Mouse (Mus musculus): Measurements from ENCODE around the gene Dpysl4. TPM values are rescaled to one million over a fixed set of nuclear protein-coding genes. Genes with fewer than 3 reads are reported as not detected.

Gene Dpysl4
- polyA plus RNA-seq, 1 experiment from 2014 or later: 4.8 TPM

DNA sequence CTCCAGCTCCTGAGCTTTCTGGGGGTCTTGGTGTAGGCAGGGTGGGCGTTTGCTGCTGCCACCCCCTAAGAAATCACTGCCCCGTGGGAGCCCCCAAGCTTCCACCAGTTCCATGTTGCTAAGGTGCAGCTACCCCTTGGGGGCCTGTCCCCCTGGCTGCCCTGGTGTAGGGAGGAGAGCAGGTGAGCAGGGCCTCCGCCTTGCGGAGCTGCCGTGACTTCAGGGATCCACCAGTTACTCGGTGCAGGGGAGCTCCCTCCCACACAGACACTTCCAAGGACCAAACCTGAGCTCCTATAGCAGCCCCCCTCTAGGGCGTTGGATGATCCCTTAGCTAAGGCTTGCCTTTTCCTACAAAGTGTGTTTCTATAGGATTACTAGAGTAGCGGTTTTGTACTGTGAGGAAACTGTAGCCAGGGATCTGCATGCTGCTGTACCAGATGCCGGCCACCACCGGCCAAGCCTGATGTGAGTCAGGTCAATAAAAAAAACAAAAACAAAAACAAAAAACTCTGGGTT, 15.5 kb downstream of the Dpysl4 start:
- ATAC-seq (ENCODE audit: low FRiP score, low TSS enrichment) (no peak), DNase-seq (ENCODE audit: low spot score) (no peak)
- TF ChIP-seq CTCF (IDR thresholded peaks at IDR 0.05; ENCODE audit: low read depth) (no peak), EP300 (optimal IDR thresholded peaks at IDR 0.05) (no peak)
- Histone ChIP-seq H3K9me3 (ENCODE audit: control insufficient read depth, low read length) (no peaks in the 10 kb centered on the region), H3K27ac (replicated peaks) (no peak overlapping the region), H3K36me3 (ENCODE audit: control insufficient read depth, insufficient read depth, low read length) (no peaks in the 10 kb centered on the region; the same call in 1 of the 2 replicates), H3K4me2 (replicated peaks; ENCODE audit: low read depth) (no peak overlapping the region), H3K27me3 (ENCODE audit: control insufficient read depth, insufficient read depth, low read length) (no peaks in the 10 kb centered on the region), H3K9ac (ENCODE audit: low read length) (no peak overlapping the region), H3K4me3 (ENCODE audit: low read depth, low read length) (no peak overlapping the region), H3K4me1 (replicated peaks; ENCODE audit: control insufficient read depth, insufficient read depth) (no peaks in the 10 kb centered on the region)
- WGBS: 67% methylated on average over 10 of the region's 10 CpGs

- DNase-seq (ENCODE audit: low spot score): no peak
- H3K36me3 ChIP-seq (ENCODE audit: control insufficient read depth, insufficient read depth, low read length): no peaks in the 10 kb centered on the region
- no peaks in the 10 kb centered on the region for H3K27me3 ChIP-seq (ENCODE audit: control insufficient read depth, insufficient read depth, low read length)
- ATAC-seq (ENCODE audit: low FRiP score, low TSS enrichment): no peak
- TF ChIP-seq CTCF (IDR thresholded peaks at IDR 0.05; ENCODE audit: low read depth) (no peak), EP300 (optimal IDR thresholded peaks at IDR 0.05) (no peak)
- H3K4me2 ChIP-seq (replicated peaks; ENCODE audit: low read depth): no peak overlapping the region
- no peak overlapping the region for H3K9ac ChIP-seq (ENCODE audit: low read length)
- no peaks in the 10 kb centered on the region for H3K4me1 ChIP-seq (replicated peaks; ENCODE audit: control insufficient read depth, insufficient read depth)
- no peaks in the 10 kb centered on the region for H3K9me3 ChIP-seq (ENCODE audit: control insufficient read depth, low read length)
- no peak overlapping the region for H3K27ac ChIP-seq (replicated peaks)
- 65% methylated on average over 3 of the region's 3 CpGs for WGBS
- no peak overlapping the region for H3K4me3 ChIP-seq (ENCODE audit: low read depth, low read length)
Measured at GRCm38 (mm10) chr7:139101826-139102225, 16.0 kb downstream of the Dpysl4 start.

GRCm38 (mm10) chr7:139103960-139104381, 18.2 kb downstream of the Dpysl4 start:
- TF ChIP-seq CTCF (IDR thresholded peaks at IDR 0.05; ENCODE audit: low read depth): peak; percentile 61
- no peak for TF ChIP-seq EP300 (optimal IDR thresholded peaks at IDR 0.05)
- WGBS: 57% methylated on average over 10 of the region's 10 CpGs
- no peak for ATAC-seq (ENCODE audit: low FRiP score, low TSS enrichment)

GRCm38 (mm10) chr7:139105076-139105475, 19.3 kb downstream of the Dpysl4 start:
- no peak for TF ChIP-seq EP300 (optimal IDR thresholded peaks at IDR 0.05)
- no peak for TF ChIP-seq CTCF (IDR thresholded peaks at IDR 0.05; ENCODE audit: low read depth)
- Histone ChIP-seq H3K9ac (ENCODE audit: low read length) (no peak overlapping the region), H3K4me1 (replicated peaks; ENCODE audit: control insufficient read depth, insufficient read depth) (no peaks in the 10 kb centered on the region), H3K27ac (replicated peaks) (no peak overlapping the region), H3K4me2 (replicated peaks; ENCODE audit: low read depth) (no peak overlapping the region), H3K27me3 (ENCODE audit: control insufficient read depth, insufficient read depth, low read length) (no peaks in the 10 kb centered on the region), H3K36me3 (ENCODE audit: control insufficient read depth, insufficient read depth, low read length) (no peaks in the 10 kb centered on the region), H3K4me3 (ENCODE audit: low read depth, low read length) (no peak overlapping the region), H3K9me3 (ENCODE audit: control insufficient read depth, low read length) (no peaks in the 10 kb centered on the region)
- no peak for ATAC-seq (ENCODE audit: low FRiP score, low TSS enrichment)
- DNase-seq (ENCODE audit: low spot score): no peak
- 84% methylated on average over 5 of the region's 5 CpGs for WGBS

More at GRCm38 (mm10) chr7:139103960-139104381, 18.2 kb downstream of the Dpysl4 start:
- H3K4me3 ChIP-seq (ENCODE audit: low read depth, low read length): no peak overlapping the region
- no peaks in the 10 kb centered on the region for H3K36me3 ChIP-seq (ENCODE audit: control insufficient read depth, insufficient read depth, low read length)
- no peaks in the 10 kb centered on the region for H3K27me3 ChIP-seq (ENCODE audit: control insufficient read depth, insufficient read depth, low read length)
- H3K9ac ChIP-seq (ENCODE audit: low read length): no peak overlapping the region
- H3K27ac ChIP-seq (replicated peaks): no peak overlapping the region
- H3K4me2 ChIP-seq (replicated peaks; ENCODE audit: low read depth): no peak overlapping the region
- DNase-seq (ENCODE audit: low spot score): no peak
- no peaks in the 10 kb centered on the region for H3K4me1 ChIP-seq (replicated peaks; ENCODE audit: control insufficient read depth, insufficient read depth)
- no peaks in the 10 kb centered on the region for H3K9me3 ChIP-seq (ENCODE audit: control insufficient read depth, low read length)

DNA sequence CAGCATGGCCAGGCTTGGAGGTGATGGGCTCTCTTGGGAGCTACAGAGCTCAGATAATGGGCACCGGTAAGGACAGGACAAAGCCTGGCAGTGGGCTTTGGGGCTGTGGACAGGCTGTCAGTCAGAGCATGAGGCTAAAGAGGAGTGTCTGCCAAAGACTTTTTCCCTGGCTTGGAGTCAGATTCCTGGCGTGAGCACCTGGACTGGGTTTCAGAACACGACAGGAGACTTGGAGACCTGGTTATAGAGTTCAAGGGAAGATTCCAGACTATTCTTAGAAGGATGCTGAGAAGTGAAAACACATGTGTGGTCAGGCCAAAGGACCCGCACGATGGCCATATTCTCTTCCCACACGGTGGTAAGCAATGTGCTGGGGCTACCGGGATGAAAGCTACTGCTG, 19.9 kb downstream of the Dpysl4 start:
- no peaks in the 10 kb centered on the region for H3K9me3 ChIP-seq (ENCODE audit: control insufficient read depth, low read length)
- DNase-seq (ENCODE audit: low spot score) (no peak), ATAC-seq (ENCODE audit: low FRiP score, low TSS enrichment) (no peak)
- no peak overlapping the region for H3K27ac ChIP-seq (replicated peaks)
- H3K4me3 ChIP-seq (ENCODE audit: low read depth, low read length): no peak overlapping the region
- no peak overlapping the region for H3K4me2 ChIP-seq (replicated peaks; ENCODE audit: low read depth)
- no peaks in the 10 kb centered on the region for H3K27me3 ChIP-seq (ENCODE audit: control insufficient read depth, insufficient read depth, low read length)
- no peak overlapping the region for H3K9ac ChIP-seq (ENCODE audit: low read length)
- H3K4me1 ChIP-seq (replicated peaks; ENCODE audit: control insufficient read depth, insufficient read depth): no peaks in the 10 kb centered on the region
- WGBS: 82% methylated on average over 7 of the region's 7 CpGs
- TF ChIP-seq CTCF (IDR thresholded peaks at IDR 0.05; ENCODE audit: low read depth) (no peak), EP300 (optimal IDR thresholded peaks at IDR 0.05) (no peak)
- no peaks in the 10 kb centered on the region for H3K36me3 ChIP-seq (ENCODE audit: control insufficient read depth, insufficient read depth, low read length)

DNA sequence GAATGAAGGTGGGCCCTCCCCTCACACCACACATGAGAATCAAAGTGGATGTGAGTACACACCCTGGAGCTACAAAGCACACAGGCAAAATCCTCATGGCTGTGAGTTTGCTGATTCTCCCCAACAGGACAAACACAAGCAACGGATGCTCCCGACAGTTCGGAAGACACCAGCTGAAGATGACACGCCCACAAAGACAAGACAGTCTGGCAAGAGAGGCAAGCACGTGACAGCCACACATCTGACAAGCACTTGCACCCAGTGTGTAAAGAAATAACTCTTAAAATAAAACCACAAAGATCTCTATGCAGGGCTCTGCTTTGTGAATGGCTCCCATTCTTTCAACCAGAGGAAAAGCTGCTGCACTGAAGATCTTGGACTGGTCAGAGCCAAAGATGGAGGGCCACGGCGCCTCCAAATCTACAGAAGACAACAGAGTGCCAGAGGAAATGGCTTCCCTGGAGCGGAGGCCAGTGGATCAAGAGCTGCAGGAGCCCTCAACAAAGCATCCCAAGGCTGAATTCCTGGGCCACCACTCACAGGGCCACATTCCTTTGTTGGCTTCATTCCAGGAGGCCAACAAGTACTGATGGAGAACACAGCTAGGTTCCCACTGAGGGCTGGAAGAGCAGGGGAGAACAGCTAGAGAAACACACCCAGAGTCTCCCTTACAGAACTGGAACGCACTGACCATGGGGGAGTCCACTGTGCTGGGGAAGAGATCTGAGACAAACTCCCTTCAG, 22.3 kb downstream of the Dpysl4 start:
- H3K27ac ChIP-seq (replicated peaks): no peak overlapping the region
- H3K4me3 ChIP-seq (ENCODE audit: low read depth, low read length): no peak overlapping the region
- H3K4me1 ChIP-seq (replicated peaks; ENCODE audit: control insufficient read depth, insufficient read depth): no peaks in the 10 kb centered on the region
- DNase-seq (ENCODE audit: low spot score) (no peak), ATAC-seq (ENCODE audit: low FRiP score, low TSS enrichment) (no peak)
- 86% methylated on average over 9 of the region's 9 CpGs for WGBS
- no peak for TF ChIP-seq CTCF (IDR thresholded peaks at IDR 0.05; ENCODE audit: low read depth)
- TF ChIP-seq EP300 (optimal IDR thresholded peaks at IDR 0.05): no peak
- H3K4me2 ChIP-seq (replicated peaks; ENCODE audit: low read depth): no peak overlapping the region
- no peaks in the 10 kb centered on the region for H3K27me3 ChIP-seq (ENCODE audit: control insufficient read depth, insufficient read depth, low read length)
- H3K36me3 ChIP-seq (ENCODE audit: control insufficient read depth, insufficient read depth, low read length): no peaks in the 10 kb centered on the region
- no peaks in the 10 kb centered on the region for H3K9me3 ChIP-seq (ENCODE audit: control insufficient read depth, low read length)
- H3K9ac ChIP-seq (ENCODE audit: low read length): no peak overlapping the region

All from stomach, postnatal 0 days (tissue).